Mouse (Mus musculus) hindbrain, embryonic 13.5 days (tissue): ENCODE measurements around the gene Tceal5. TPM values are rescaled to one million over a fixed set of nuclear protein-coding genes. Genes with fewer than 3 reads are reported as not detected.
A peak's percentile ranks its signal among the peaks of the same experiment; 100 is the strongest.

Experiments
- ATAC-seq: fragments of 200-750 bp; cut with Nextera tagmentation; 2 replicates; pipeline ENCODE4 v1.8.0; 2017; ENCODE audit warnings: moderate TSS enrichment; ENCODE audit not compliant: low FRiP score
- H3K27ac ChIP-seq: fragments of 300-500 bp; sonication (generic); 2 replicates; pipeline ENCODE4 v1.5.1; 2015; ENCODE audit warnings: inconsistent platforms, mild to moderate bottlenecking, moderate library complexity
- H3K27me3 ChIP-seq: fragments of 300-500 bp; sonication (generic); 2 replicates; pipeline ENCODE4 v1.6.1; 2015; ENCODE audit warnings: mild to moderate bottlenecking, inconsistent platforms
- H3K36me3 ChIP-seq: fragments of 300-500 bp; sonication (generic); 2 replicates; pipeline ENCODE4 v1.6.1; 2015; ENCODE audit warnings: mild to moderate bottlenecking, inconsistent platforms
- H3K4me1 ChIP-seq: fragments of 300-500 bp; sonication (generic); replicated peaks from 2 replicates; pipeline ENCODE4 v1.6.1; 2015; ENCODE audit warnings: inconsistent platforms
- H3K4me2 ChIP-seq: fragments of 300-500 bp; sonication (generic); 2 replicates; pipeline ENCODE4 v1.6.1; 2015; ENCODE audit warnings: inconsistent platforms, mild to moderate bottlenecking, moderate library complexity
- H3K4me3 ChIP-seq: fragments of 300-500 bp; sonication (generic); 2 replicates; pipeline ENCODE4 v1.5.1; 2015; ENCODE audit warnings: mild to moderate bottlenecking, inconsistent platforms
- H3K9ac ChIP-seq: fragments of 300-500 bp; sonication (generic); 2 replicates; pipeline ENCODE4 v1.6.1; 2015; ENCODE audit warnings: mild to moderate bottlenecking, inconsistent platforms
- H3K9me3 ChIP-seq: fragments of 300-500 bp; sonication (generic); 2 replicates; pipeline ENCODE4 v1.6.1; 2016; ENCODE audit warnings: inconsistent platforms
- WGBS: fragments of 180-500 bp; shearing (Covaris S2); methylation state at CpG from one replicate; pipeline ENCODE4 v1.1.7; 2015; 5-methylcytosine and 5-hydroxymethylcytosine counted together
- polyA plus RNA-seq: library from polyadenylated mRNA; unstranded; fragments of >200 nt; fragmentation: Nextera tagmentation; extraction: Ambion mirVana; gene quantifications from 2 replicates; pipeline ENCODE4 v1.2.1, GENCODE M21; 2015

Gene Tceal5
- 24.5 and 28.4 TPM in 2 replicates for polyA plus RNA-seq

DNA sequence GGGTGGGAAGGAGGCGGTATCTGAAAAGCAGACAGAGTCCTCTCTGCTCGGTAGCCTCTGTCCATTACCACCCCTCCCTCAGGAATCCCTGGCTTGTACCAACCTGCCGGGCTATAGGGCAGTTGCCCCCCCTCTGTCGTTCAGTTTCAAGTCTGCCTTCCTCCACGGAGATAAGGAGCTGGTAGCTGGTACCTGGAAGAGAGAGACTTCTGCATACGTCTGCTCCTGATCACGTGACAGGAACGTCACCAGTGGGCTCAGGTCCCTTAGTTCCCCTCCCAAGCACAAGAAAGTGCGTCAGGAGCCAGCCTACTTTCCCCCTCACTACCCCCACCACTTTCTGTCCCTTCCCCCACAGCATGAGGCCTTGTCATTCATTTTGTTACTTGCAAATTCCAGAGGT lies at the start of gene Tceal5:
Gene Tceal5, minus strand, starts transcription at position 213 of the 403 bp plus-strand sequence.
- Histone ChIP-seq H3K9ac (peak within 1 kb of the TSS; percentile 70), H3K36me3 (no peaks in the 10 kb centered on the region), H3K27ac (peak within 1 kb of the TSS; percentile 81), H3K4me2 (peak within 1 kb of the TSS; percentile 57), H3K4me3 (peak within 1 kb of the TSS; percentile 47), H3K4me1 (0 out of 2 replicates have a peak, but pooled peaks cover 4% of the 10 kb centered on the region), H3K9me3 (no peaks in the 10 kb centered on the region), H3K27me3 (0 out of 2 replicates have a peak, but pooled peaks cover 3% of the 10 kb centered on the region)
- 21% methylated on average over 9 of the region's 9 CpGs for WGBS
- peak; percentile 92 for ATAC-seq

DNA sequence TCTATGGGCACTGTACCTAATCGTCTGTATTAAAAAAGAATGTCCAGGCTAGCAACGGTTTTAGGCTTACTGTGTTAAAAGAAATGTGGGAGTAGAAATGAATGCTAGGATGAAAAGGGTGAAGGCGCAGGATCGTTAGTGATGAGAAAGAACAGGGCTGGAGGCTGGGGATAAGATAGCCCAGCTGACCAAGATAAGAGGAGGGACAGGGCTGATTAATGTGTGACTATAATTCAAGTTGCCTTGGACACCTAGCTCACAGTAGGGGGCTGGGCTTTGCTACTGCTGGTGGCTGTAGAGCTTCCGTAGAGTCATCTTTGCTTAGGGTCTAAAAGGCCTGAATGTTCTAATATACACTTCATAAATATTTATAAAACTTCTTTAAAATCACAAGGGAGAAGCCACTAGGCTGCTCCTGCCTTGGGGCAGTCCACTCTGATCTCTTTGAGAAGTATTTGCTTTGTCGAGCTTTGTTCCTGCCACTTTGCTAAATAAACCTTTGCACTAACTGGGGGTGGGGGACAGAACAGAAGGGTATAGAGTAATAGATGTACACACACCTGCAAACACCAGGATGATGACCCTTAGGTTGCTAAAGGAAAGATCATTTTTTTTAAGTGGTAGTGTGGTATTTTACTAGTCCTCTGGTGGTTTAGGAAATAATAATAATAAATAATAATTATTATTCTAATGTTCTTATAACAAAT lies 48.5 kb upstream of the Tceal5 start:
- 54% methylated on average over 6 of the region's 6 CpGs for WGBS
- no peaks in the 10 kb centered on the region for H3K4me1 ChIP-seq
- H3K27me3 ChIP-seq: no peaks in the 10 kb centered on the region
- H3K9me3 ChIP-seq: no peaks in the 10 kb centered on the region
- no peak overlapping the region for H3K4me3 ChIP-seq
- no peak for ATAC-seq
- no peak overlapping the region for H3K9ac ChIP-seq
- no peak overlapping the region for H3K4me2 ChIP-seq
- no peaks in the 10 kb centered on the region for H3K36me3 ChIP-seq
- no peak overlapping the region for H3K27ac ChIP-seq

DNA sequence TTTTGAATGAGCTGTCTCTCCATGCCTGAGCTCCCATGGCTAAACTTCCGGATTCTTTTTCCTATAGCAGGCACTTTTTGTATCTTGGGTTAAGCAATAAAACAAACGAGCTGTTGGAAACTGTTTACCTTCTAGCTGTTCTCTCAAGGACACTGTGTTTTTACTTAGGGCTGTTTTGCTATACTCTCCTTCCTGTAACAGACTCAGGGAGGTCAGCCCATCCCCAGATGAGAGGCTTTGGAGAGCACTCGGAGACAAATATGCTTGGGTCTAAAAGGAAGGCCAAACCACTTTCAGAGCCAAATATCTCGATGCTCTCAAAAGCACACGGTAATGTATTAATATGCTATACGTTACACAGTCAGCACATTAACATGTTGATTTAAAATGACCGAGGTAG lies 46.0 kb upstream of the Tceal5 start:
- 86% methylated on average over 7 of the region's 7 CpGs for WGBS
- Histone ChIP-seq H3K4me1 (no peaks in the 10 kb centered on the region; the same call in 1 of the 2 replicates), H3K9ac (no peak overlapping the region), H3K4me3 (no peak overlapping the region), H3K4me2 (no peak overlapping the region), H3K9me3 (no peaks in the 10 kb centered on the region), H3K27ac (no peak overlapping the region), H3K27me3 (no peaks in the 10 kb centered on the region), H3K36me3 (no peaks in the 10 kb centered on the region)
- no peak for ATAC-seq

DNA sequence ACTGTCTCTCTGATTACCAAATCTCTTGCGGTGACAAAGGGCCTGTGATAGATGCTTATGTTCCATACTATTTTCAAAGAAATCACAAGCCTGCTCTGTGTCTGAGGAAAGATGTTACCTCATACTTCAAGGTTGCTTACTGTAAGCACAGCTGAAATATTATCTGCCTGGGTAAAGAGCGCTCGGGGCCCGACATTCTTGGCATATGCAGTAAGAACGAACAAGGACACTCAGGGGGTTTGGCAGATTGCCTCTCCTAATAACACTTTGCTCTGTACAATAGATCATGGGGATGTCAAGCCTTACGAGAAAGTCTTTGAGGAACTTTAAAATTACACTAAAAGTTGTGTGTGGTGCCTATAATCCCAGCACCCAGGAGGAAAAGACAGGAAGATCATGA lies 45.1 kb upstream of the Tceal5 start:
- Histone ChIP-seq H3K36me3 (no peaks in the 10 kb centered on the region), H3K4me2 (no peak overlapping the region), H3K27me3 (no peaks in the 10 kb centered on the region), H3K4me3 (no peak overlapping the region), H3K9me3 (no peaks in the 10 kb centered on the region), H3K4me1 (no peaks in the 10 kb centered on the region; the same call in 1 of the 2 replicates), H3K9ac (no peak overlapping the region), H3K27ac (no peak overlapping the region)
- 81% methylated on average over 6 of the region's 6 CpGs for WGBS
- ATAC-seq: no peak

DNA sequence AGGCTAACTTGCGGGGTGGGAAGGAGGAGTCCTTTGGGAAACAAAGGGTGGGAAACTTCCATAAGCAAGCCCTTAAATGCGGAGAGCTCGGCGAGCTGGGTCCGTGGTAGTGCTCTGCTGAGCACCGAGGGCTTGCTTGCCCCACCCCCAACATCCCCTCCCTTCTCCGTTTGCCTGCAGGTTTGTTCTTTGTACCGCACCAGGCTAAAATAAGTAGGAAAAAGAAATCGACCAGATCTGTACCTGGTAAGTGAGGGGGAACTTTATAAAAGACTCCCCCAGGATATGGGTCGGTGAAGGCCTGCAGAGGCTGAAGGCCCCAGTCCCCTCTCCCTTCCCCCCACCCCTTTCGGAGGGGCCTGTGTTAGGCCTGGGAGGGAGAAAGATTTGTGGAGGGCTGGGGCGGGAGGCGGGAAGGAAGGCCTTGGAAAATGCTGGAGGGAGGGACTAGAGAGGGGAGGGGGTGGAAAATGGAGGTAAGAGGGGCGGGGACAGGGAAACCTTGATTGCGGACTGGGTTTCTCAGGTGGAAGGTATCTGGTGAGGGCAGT lies 41.9 kb upstream of the Tceal5 start:
- Histone ChIP-seq H3K4me2 (peak overlapping the region; percentile 55), H3K27ac (peak overlapping the region; percentile 83), H3K9ac (peak overlapping the region; percentile 80), H3K36me3 (no peaks in the 10 kb centered on the region), H3K9me3 (no peaks in the 10 kb centered on the region), H3K27me3 (no peaks in the 10 kb centered on the region), H3K4me3 (peak overlapping the region; percentile 57), H3K4me1 (no peaks in the 10 kb centered on the region; the same call in 1 of the 2 replicates)
- 14% methylated on average over 11 of the region's 15 CpGs for WGBS
- ATAC-seq: peak; percentile 87

DNA sequence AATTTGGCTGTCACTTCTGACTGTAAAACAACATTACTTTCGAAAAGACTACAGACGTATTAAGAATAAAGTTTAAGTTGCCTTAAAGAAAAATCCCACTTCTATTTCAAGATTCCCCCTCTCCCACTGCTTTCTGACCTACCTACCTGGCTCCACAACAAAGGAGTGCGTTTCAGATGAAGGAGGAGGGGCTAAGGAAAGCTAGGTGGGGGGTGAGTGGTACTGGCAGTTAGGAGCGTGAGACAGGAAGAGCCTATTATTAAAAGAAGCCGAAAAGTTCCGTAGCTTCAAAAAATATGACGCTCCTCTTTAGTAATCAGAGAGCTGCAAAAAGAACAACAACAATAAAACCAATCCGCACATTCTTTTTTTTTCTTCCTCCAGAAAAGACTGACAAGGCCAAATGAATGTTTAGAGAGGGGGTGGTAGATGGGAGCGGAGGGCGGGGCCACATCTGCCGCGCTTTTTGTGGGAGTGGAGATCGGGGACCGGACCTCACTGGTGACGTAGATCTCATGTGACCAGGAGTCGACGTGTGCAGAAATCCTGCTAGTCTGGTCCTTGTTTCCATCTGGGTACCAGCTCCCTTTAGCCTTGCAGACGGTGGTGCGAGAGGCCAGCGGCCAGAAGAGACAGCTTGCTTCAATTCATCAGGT lies 41.0 kb upstream of the Tceal5 start, which contains the start of gene Tceal9:
Gene Tceal9, plus strand, starts transcription at position 506 of the 656 bp plus-strand sequence.
- ATAC-seq: peak; percentile 97
- H3K4me3 ChIP-seq: peak within 1 kb of the TSS; percentile 57
- H3K4me2 ChIP-seq: peak within 1 kb of the TSS; percentile 55
- H3K9me3 ChIP-seq: no peaks in the 10 kb centered on the region
- peak within 1 kb of the TSS; percentile 80 for H3K9ac ChIP-seq
- H3K4me1 ChIP-seq: no peaks in the 10 kb centered on the region; the same call in 1 of the 2 replicates
- WGBS: 19% methylated on average over 20 of the region's 20 CpGs
- H3K27ac ChIP-seq: peak within 1 kb of the TSS; percentile 83
- H3K27me3 ChIP-seq: no peaks in the 10 kb centered on the region
- no peaks in the 10 kb centered on the region for H3K36me3 ChIP-seq

DNA sequence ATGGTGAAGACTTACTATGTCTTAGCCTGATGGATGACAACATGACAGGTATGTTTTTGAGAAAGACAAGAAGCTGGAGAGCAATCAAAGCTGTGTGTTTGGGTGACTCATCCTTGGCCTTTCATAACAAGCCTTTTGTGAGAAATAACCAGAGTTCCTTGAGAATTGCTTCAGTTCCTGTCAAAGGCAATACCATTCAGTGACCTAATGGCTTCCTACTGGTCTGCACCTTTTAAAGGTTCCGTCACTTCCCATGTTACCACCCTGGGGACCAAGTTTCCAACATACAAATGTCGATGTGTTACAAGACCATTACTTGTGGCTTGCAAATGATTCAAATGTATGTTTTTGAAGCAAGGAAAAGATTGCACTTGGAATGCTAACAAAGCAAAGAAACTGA lies 39.5 kb upstream of the Tceal5 start:
- no peak for ATAC-seq
- H3K4me1 ChIP-seq: no peaks in the 10 kb centered on the region; the same call in 1 of the 2 replicates
- no peaks in the 10 kb centered on the region for H3K36me3 ChIP-seq
- no peak overlapping the region for H3K27ac ChIP-seq
- WGBS: 92% methylated on average over 2 of the region's 2 CpGs
- no peak overlapping the region for H3K4me2 ChIP-seq
- H3K27me3 ChIP-seq: no peaks in the 10 kb centered on the region
- no peaks in the 10 kb centered on the region for H3K9me3 ChIP-seq
- H3K9ac ChIP-seq: no peak overlapping the region
- no peak overlapping the region for H3K4me3 ChIP-seq

DNA sequence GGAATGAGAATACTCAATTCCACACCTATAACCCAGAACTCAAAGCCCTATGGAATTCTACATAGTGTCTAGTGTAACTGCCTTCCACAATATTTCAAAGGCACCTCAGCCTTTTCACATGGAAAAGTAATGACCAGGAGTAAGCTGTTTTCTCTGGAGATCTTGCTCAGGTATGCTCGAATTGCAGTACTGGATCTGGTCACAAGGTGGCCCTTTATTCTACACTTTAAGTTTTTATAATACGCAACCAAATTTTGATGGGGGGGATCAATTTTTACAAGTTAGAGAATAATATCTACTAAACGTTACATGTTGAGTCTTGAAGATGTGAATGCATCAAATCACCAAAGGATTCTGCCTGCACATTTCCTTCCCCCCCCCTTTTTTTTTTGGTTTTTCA lies 34.4 kb upstream of the Tceal5 start:
- H3K27ac ChIP-seq: no peak overlapping the region

DNA sequence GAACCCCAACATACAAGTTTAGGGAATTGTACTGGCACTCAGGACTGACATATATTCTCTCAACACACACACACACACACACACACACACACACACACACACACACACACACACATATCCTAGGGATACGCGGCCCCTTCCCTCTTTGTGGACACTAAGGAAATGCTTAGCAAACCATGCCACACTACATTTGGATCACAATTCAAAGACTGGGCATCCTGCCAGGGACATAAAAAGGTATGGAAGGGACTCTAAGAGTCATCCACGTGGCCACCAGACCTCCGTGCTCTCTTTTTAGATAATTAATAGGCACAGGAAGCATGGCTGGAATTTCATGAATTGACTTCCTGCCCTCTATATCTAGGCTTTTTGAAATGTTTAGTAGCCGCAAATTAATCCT lies 24.1 kb upstream of the Tceal5 start:
- 52% methylated on average over 5 of the region's 5 CpGs for WGBS
- H3K9me3 ChIP-seq: no peaks in the 10 kb centered on the region
- no peaks in the 10 kb centered on the region for H3K36me3 ChIP-seq
- 0 out of 2 replicates have a peak, but pooled peaks cover 5% of the 10 kb centered on the region for H3K27me3 ChIP-seq
- ATAC-seq: no peak
- H3K27ac ChIP-seq: no peak overlapping the region
- no peaks in the 10 kb centered on the region for H3K4me1 ChIP-seq
- no peak overlapping the region for H3K4me2 ChIP-seq
- H3K4me3 ChIP-seq: no peak overlapping the region
- H3K9ac ChIP-seq: no peak overlapping the region

More for the DNA sequence above, 34.4 kb upstream of the Tceal5 start:
- no peaks in the 10 kb centered on the region for H3K36me3 ChIP-seq
- H3K4me3 ChIP-seq: no peak overlapping the region
- ATAC-seq: no peak
- H3K4me2 ChIP-seq: no peak overlapping the region
- H3K4me1 ChIP-seq: no peaks in the 10 kb centered on the region
- no peaks in the 10 kb centered on the region for H3K9me3 ChIP-seq
- 49% methylated on average over 3 of the region's 3 CpGs for WGBS
- H3K27me3 ChIP-seq: no peaks in the 10 kb centered on the region
- H3K9ac ChIP-seq: no peak overlapping the region

DNA sequence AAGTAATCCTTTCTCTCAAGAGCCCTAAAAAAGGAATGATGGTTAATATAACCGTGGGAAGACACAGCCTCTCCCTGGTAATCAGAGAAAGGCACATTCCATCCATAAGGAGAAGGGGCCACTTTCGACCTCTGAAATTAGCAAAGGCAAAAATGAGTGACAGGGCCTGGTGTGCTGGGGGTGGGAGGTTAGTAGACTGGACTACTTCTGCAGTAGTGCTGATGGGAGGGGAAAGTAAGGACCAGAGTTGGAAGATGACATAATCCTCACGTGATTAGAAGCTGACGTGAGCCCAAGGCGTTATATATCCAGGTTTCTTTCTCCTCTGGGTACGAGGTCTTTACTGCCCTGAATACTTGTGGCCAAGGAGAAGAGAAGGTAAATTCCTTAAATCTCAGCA lies 20.0 kb upstream of the Tceal5 start:
- H3K4me1 ChIP-seq: no peaks in the 10 kb centered on the region
- H3K4me2 ChIP-seq: no peak overlapping the region
- no peak overlapping the region for H3K4me3 ChIP-seq
- no peak overlapping the region for H3K27ac ChIP-seq
- 0 out of 2 replicates have a peak, but pooled peaks cover 2% of the 10 kb centered on the region for H3K27me3 ChIP-seq
- ATAC-seq: no peak
- H3K9me3 ChIP-seq: no peaks in the 10 kb centered on the region
- 79% methylated on average over 6 of the region's 6 CpGs for WGBS
- H3K9ac ChIP-seq: no peak overlapping the region
- no peaks in the 10 kb centered on the region for H3K36me3 ChIP-seq

DNA sequence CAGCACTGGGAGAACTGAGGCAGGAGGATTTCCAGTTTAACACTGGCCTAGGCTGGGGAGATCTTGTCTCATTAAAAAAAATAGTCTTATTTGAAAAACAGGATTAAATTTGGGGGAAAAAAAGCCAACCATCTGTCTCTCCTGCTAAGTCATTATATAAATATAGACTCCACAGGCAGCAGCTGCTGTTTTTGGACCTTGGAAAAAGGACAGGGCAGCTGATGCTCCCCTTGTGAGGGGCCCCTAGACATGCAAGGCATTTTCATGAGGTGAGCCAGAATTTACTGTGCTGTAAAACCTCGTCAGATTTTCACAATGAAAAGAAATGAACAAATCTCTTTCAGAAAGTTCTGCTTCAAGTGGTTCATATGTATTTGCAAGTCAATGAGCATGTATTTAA lies 12.6 kb upstream of the Tceal5 start:
- Histone ChIP-seq H3K9me3 (no peaks in the 10 kb centered on the region), H3K27me3 (no peaks in the 10 kb centered on the region), H3K4me1 (no peaks in the 10 kb centered on the region; the same call in 1 of the 2 replicates), H3K4me3 (no peak overlapping the region), H3K36me3 (no peaks in the 10 kb centered on the region), H3K4me2 (no peak overlapping the region), H3K9ac (no peak overlapping the region), H3K27ac (no peak overlapping the region)
- 58% methylated on average over 1 of the region's 1 CpGs for WGBS
- ATAC-seq: no peak
